Mouse (Mus musculus) gastrocnemius, adult 2 months (tissue): Measurements from ENCODE around the gene Hspb9. TPM values are rescaled to one million over a fixed set of nuclear protein-coding genes. Genes with fewer than 3 reads are reported as not detected.
A peak's percentile ranks its signal among the peaks of the same experiment; 100 is the strongest.

Experiments
- DNase-seq: peaks from one replicate; pipeline ENCODE4 v3.0.0; 2022
- H3K27ac ChIP-seq: fragments of 200-600 bp; 2 replicates; pipeline ENCODE4 v1.8.1; 2022; ENCODE audit warnings: mild to moderate bottlenecking
- H3K4me3 ChIP-seq: fragments of 200-600 bp; 2 replicates; pipeline ENCODE4 v1.8.1; 2022; ENCODE audit warnings: mild to moderate bottlenecking, moderate library complexity
- CTCF ChIP-seq: fragments of 200-600 bp; IDR thresholded peaks from 2 replicates; pipeline ENCODE4 v1.8.1; 2022; ENCODE audit warnings: antibody characterized with exemption, mild to moderate bottlenecking, moderate library complexity
- intact Hi-C: fragments of 180-260 bp; cut with DNase I; formaldehyde crosslinking; loops from one replicate; pipeline ENCODE4 v1.15.1; 2025
- total RNA-seq, 2 experiments: library from RNA; stranded (reverse); gene quantifications; 2 replicates each; pipeline ENCODE4 v1.2.3; 2021

The Hspb9 gene
- total RNA-seq, 2 experiments from 2014 or later, result not detected

- peak; percentile 83 for DNase-seq
- Histone ChIP-seq H3K27ac (no peak overlapping the region), H3K4me3 (no peak overlapping the region)
- intact Hi-C loops, result loop anchor here (1.0 to 2.0 kb wide), 2 partner anchors 68 to 124 kb away; no protein-coding TSS in a partner anchor
- no peak for TF ChIP-seq CTCF
These were observed 18.7 kb upstream of the Hspb9 start for GRCm38 (mm10) chr11:100694926-100695325.

GRCm38 (mm10) chr11:100697921-100698320 lies 15.7 kb upstream of the Hspb9 start:
- no peak overlapping the region for H3K4me3 ChIP-seq
- no peak overlapping the region for H3K27ac ChIP-seq
- TF ChIP-seq CTCF, result no peak
- DNase-seq, result no peak
- intact Hi-C loops, result no loop called here

DNA sequence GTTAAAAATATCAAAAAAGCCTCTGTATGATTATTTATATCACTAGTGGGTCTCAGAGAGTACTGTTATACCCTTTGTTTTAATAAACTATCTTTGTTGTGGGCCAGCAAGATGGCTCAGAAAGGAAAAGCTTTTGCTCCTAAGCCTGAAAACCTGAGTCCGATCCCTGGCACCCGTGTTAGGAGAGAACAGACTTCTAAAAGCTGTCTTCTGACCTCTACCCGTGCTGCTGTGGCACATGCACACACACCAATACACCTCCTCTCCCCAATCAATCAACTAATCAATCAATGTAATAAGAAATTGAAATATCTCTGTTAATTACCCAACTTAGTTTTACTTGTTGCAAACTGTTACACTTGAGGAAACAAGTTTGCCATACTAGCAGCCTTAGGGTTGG lies 12.9 kb upstream of the Hspb9 start:
- Histone ChIP-seq H3K27ac (no peak overlapping the region), H3K4me3 (peak overlapping the region; percentile 60; the same call in 1 of the 2 replicates)
- DNase-seq, result no peak
- intact Hi-C loops, result no loop called here
- TF ChIP-seq CTCF, result no peak

DNA sequence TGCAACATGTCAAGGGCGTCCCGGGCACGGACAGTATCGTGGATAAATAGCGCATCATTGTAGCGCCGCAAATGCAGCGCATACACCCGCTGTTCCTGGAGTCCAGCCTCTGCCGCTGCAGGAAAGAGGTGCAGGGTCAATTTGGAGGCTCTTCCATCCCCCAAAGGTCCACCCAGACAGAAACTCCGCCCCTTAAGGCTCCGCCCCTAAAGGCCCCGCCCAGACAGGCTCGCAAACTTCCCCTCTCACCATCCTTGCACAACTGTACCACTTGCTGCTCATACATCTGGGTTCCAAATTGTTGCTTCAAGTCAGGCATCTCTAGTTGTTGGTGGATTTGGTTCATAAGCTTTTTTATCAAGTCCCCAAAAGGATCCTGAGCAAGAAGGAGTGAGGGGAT lies 12.3 kb upstream of the Hspb9 start:
- peak overlapping the region; percentile 60 for H3K4me3 ChIP-seq
- intact Hi-C loops, result no loop called here
- no peak overlapping the region for H3K27ac ChIP-seq
- peak; percentile 79 for DNase-seq
- no peak for TF ChIP-seq CTCF

GRCm38 (mm10) chr11:100702081-100702851 lies 11.4 kb upstream of the Hspb9 start:
- intact Hi-C loops, result loop anchor here (1.0 to 2.0 kb wide), 2 partner anchors 75 to 132 kb away; no protein-coding TSS in a partner anchor
- Histone ChIP-seq H3K27ac (peak overlapping the region; percentile 29; the same call in 1 of the 2 replicates), H3K4me3 (peak overlapping the region; percentile 58)
- peak; percentile 67 for DNase-seq
- TF ChIP-seq CTCF, result peak; percentile 97

- Histone ChIP-seq H3K27ac (peak overlapping the region; percentile 2; the same call in 1 of the 2 replicates), H3K4me3 (peak overlapping the region; percentile 58)
- DNase-seq, result no peak
- no peak for TF ChIP-seq CTCF
- intact Hi-C loops, result loop anchor here (1.0 to 2.0 kb wide), 2 partner anchors 76 to 133 kb away; no protein-coding TSS in a partner anchor
These were observed 10.7 kb upstream of the Hspb9 start for GRCm38 (mm10) chr11:100702906-100703305.

GRCm38 (mm10) chr11:100703366-100703765 lies 10.3 kb upstream of the Hspb9 start:
- peak overlapping the region; percentile 65 for H3K4me3 ChIP-seq
- peak overlapping the region; percentile 77 for H3K27ac ChIP-seq
- no peak for TF ChIP-seq CTCF
- DNase-seq, result peak; percentile 60
- intact Hi-C loops, result loop anchor here (2.0 kb wide), 1 partner anchor 77 kb away; no protein-coding TSS in a partner anchor

DNA sequence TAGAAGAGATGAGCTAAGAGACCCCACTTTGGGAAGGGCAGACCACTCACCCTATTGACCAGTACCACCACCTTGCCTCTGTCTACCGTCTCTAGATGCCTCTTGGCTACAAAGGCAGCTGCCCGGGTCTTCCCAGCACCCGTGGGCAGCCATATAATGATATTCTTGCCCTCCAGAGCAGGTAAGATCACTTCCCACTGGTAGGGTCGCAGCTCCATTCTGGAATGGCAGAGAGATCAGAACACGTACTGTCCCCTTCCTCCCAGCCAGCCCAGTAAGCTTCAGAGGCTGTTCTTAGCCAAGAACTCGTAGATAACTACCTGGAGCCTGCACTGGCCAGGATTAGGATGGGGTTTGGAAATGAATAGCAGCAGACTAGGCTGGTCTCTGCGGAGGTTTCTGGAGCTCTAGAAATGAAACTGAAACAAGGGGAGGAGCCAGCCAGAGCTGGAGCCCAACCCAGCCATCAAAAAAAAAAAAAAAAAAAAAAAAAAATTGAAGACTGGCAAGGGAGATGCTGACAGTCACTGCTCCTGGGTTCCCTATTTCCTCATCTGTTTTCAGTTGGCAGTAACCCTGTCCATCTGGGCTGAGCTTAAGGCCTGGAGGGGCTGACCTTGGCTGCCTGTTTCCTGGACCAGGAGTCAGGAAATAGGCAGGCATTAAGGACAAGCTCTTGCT lies 9.7 kb upstream of the Hspb9 start, which contains the start of gene Dhx58:
Gene Dhx58 (minus strand): TSS at position 421 of the 681 bp plus-strand sequence.
- TF ChIP-seq CTCF, result no peak
- intact Hi-C loops, result loop anchor here (2.0 kb wide), 1 partner anchor 77 kb away; no protein-coding TSS in a partner anchor
- peak; percentile 62 for DNase-seq
- Histone ChIP-seq H3K4me3 (peak within 1 kb of the TSS; percentile 65), H3K27ac (peak within 1 kb of the TSS; percentile 77)

GRCm38 (mm10) chr11:100705095-100705747 lies 8.4 kb upstream of the Hspb9 start:
- intact Hi-C loops, result no loop called here

DNA sequence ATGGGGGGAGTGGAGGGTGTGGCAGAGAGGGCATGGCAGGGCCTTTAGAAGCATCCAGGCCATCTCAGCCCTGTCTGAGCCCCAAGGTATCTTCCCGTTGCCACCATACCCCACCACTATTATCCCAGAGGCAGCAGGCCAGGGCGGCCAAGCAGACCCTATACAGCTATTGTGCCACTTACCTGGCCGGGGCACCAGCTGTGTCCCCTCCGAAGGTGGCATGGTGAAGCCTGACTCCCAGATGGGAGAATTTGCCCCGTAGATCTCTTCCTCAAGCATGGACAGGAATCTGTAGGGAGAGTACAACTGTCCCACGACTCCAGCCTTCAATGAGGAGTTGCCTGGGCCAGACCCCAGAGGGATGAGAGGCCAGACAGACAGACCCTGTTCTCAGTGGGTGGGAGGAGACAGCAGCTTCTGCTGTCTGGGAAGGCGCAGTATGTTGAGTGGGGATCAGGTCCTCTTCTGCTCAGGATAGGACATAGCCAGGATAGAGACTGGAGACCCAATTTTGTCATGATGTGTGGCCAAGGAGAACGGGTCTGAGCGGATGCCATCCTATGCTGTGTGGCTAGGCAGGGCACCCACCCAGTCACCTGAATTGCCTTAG lies 4.3 kb upstream of the Hspb9 start:
- TF ChIP-seq CTCF, result no peak
- no peak overlapping the region for H3K4me3 ChIP-seq
- no peak overlapping the region for H3K27ac ChIP-seq
- DNase-seq, result no peak
- intact Hi-C loops, result no loop called here

More at GRCm38 (mm10) chr11:100705095-100705747, 8.4 kb upstream of the Hspb9 start:
- no peak for TF ChIP-seq CTCF
- DNase-seq, result peak; percentile 24
- no peak overlapping the region for H3K4me3 ChIP-seq
- H3K27ac ChIP-seq, result peak overlapping the region; percentile 39

- TF ChIP-seq CTCF, result no peak
- DNase-seq, result no peak
- Histone ChIP-seq H3K27ac (no peak overlapping the region), H3K4me3 (no peak overlapping the region)
- intact Hi-C loops, result loop anchor here (10.0 kb wide), 2 partner anchors 144 to 354 kb away; partner anchors contain the start of genes Stat5a and Stat5b
These were observed 3.1 kb upstream of the Hspb9 start for GRCm38 (mm10) chr11:100710528-100710927.

DNA sequence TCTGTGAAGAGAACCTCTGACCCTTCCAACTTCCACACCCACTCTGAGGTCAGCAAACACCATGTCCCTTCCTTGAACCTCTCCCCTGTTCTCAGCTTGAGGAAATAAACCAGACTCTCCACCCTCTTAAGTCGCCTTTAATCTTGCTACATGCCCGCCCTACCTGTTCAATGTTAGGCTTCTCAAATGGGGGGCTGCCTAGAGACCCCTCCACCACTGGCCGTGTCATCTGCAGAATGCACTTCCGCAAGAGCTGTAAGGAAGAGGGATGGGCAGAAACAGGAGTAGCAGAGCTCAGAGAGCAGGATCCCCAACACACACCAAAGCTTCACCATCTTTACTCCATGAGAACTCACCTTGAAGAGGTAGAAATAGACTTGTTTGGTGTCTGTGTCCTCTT lies 2.7 kb upstream of the Hspb9 start:
- intact Hi-C loops, result loop anchor here (10.0 kb wide), 2 partner anchors 144 to 354 kb away; partner anchors contain the start of genes Stat5a and Stat5b
- no peak for TF ChIP-seq CTCF
- Histone ChIP-seq H3K4me3 (no peak overlapping the region), H3K27ac (no peak overlapping the region)
- no peak for DNase-seq
